Mouse (Mus musculus) ES-E14 (cell line): ENCODE measurements around the gene Il21r.

Experiments used
- CHD2 ChIP-seq: IDR thresholded peaks from 2 replicates; pipeline ENCODE4 v1.6.1; 2014; ENCODE audit warnings: mild to moderate bottlenecking, low read depth, low read length, inconsistent platforms
- HCFC1 ChIP-seq: IDR thresholded peaks from 2 replicates; pipeline ENCODE4 v1.6.1; 2012; ENCODE audit warnings: low read length, inconsistent platforms, borderline replicate concordance; ENCODE audit not compliant: insufficient read depth
- MAFK ChIP-seq: IDR thresholded peaks from 2 replicates; pipeline ENCODE4 v1.6.1; 2014; ENCODE audit warnings: mild to moderate bottlenecking, low read depth, low read length, inconsistent platforms; ENCODE audit not compliant: insufficient read depth
- ZC3H11A ChIP-seq: IDR thresholded peaks from 2 replicates; pipeline ENCODE4 v1.6.1; 2012; ENCODE audit warnings: low read depth, mild to moderate bottlenecking, inconsistent platforms, low read length, borderline replicate concordance
- ZNF384 ChIP-seq: IDR thresholded peaks from 2 replicates; pipeline ENCODE4 v1.6.1; 2012; ENCODE audit warnings: low read depth, low read length, inconsistent platforms

GRCm38 (mm10) chr7:125580625-125581316 is 22.5 kb upstream of the Il21r start:
- TF ChIP-seq MAFK: no peak
- no peak for TF ChIP-seq ZNF384
- TF ChIP-seq ZC3H11A: no peak
- no peak for TF ChIP-seq HCFC1
- TF ChIP-seq CHD2: no peak
